Mouse (Mus musculus) heart, embryonic 16.5 days (tissue): ENCODE results near the gene Crisp2. TPM values are rescaled to one million over a fixed set of nuclear protein-coding genes. Genes with fewer than 3 reads are reported as not detected.

ENCODE experiments used
- ATAC-seq: fragments of 200-750 bp; cut with Nextera tagmentation; replicated peaks from 2 replicates; pipeline ENCODE4 v1.8.0; 2017; ENCODE audit warnings: moderate number of reproducible peaks; ENCODE audit not compliant: insufficient read depth, low FRiP score; ENCODE audit errors: extremely low read depth
- H3K27ac ChIP-seq: fragments of 300-500 bp; sonication (generic); 2 replicates; pipeline ENCODE4 v1.5.1; 2014; ENCODE audit warnings: mild to moderate bottlenecking, low read length, control low read depth, moderate library complexity
- H3K27me3 ChIP-seq: fragments of 300-500 bp; sonication (generic); 2 replicates; pipeline ENCODE4 v1.6.1; 2014; ENCODE audit warnings: low read length, mixed read lengths; ENCODE audit not compliant: control insufficient read depth, insufficient read depth
- H3K36me3 ChIP-seq: fragments of 300-500 bp; sonication (generic); 2 replicates; pipeline ENCODE4 v1.6.1; 2014; ENCODE audit not compliant: control insufficient read depth, insufficient read depth
- H3K4me1 ChIP-seq: fragments of 300-500 bp; sonication (generic); 2 replicates; pipeline ENCODE4 v1.6.1; 2014; ENCODE audit warnings: low read length, mixed read lengths; ENCODE audit not compliant: control insufficient read depth, insufficient read depth
- H3K4me2 ChIP-seq: fragments of 300-500 bp; sonication (generic); 2 replicates; pipeline ENCODE4 v1.6.1; 2014; ENCODE audit warnings: low read depth, mild to moderate bottlenecking, control low read depth, low read length
- H3K4me3 ChIP-seq: fragments of 300-500 bp; sonication (generic); 2 replicates; pipeline ENCODE4 v1.5.1; 2014; ENCODE audit warnings: mild to moderate bottlenecking, control low read depth, low read length
- H3K9ac ChIP-seq: fragments of 300-500 bp; sonication (generic); 2 replicates; pipeline ENCODE4 v1.6.1; 2014; ENCODE audit warnings: low read length, control low read depth
- H3K9me3 ChIP-seq: fragments of 300-500 bp; sonication (generic); replicated peaks from 2 replicates; pipeline ENCODE4 v1.6.1; 2016; ENCODE audit warnings: low read length; ENCODE audit not compliant: control insufficient read depth
- WGBS: fragments of 180-500 bp; shearing (Covaris S2); extraction: QIAGEN DNeasy Blood & Tissue Kit; methylation state at CpG from one replicate; pipeline ENCODE4 v1.1.7; 2014; 5-methylcytosine and 5-hydroxymethylcytosine counted together
- polyA plus RNA-seq: library from polyadenylated mRNA; unstranded; fragments of >200 nt; fragmentation: Nextera tagmentation; extraction: Ambion mirVana; gene quantifications from 2 replicates; pipeline ENCODE4 v1.2.1, GENCODE M21; 2015

The Crisp2 gene
- polyA plus RNA-seq, result not detected in 2 replicates

DNA sequence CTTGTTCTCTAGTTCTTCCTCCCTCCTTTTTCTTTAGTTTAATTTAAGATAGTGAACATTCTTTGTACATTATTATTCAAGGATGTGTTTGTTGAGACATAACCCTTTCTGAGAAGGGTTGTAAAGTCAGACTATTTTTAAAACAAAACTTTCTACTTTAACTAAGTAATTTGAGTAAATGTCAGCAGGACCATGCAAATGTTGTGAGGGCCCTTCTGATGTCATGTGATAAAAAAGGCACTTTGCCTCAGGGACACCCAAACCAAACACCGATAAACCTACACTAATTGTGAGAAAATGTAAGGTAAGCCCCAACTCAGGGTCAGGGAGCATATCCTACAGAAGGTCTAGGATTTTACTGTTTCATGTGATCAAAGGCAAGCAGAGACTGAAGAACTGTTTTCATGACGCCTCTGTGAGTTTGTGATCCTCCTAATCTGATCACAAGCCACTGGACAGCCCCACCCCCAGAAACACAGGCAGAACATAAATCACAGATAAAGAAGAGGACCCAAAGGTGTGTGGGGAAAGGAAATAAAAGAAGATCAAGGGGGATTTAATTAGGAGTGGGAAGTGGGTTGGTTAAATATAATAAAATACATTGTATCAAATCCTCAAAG lies at the start of gene Crisp2:
Crisp2 (minus strand) TSS at position 51 of the 620 bp plus-strand sequence.
- Histone ChIP-seq H3K9me3 (no peaks in the 10 kb centered on the region), H3K36me3 (no peaks in the 10 kb centered on the region), H3K4me3 (no peak within 1 kb of the TSS), H3K4me1 (no peaks in the 10 kb centered on the region), H3K27ac (no peak within 1 kb of the TSS), H3K27me3 (no peaks in the 10 kb centered on the region), H3K4me2 (no peak within 1 kb of the TSS), H3K9ac (no peak within 1 kb of the TSS)
- 48% methylated on average over 2 of the region's 2 CpGs for WGBS
- ATAC-seq, result no peak

DNA sequence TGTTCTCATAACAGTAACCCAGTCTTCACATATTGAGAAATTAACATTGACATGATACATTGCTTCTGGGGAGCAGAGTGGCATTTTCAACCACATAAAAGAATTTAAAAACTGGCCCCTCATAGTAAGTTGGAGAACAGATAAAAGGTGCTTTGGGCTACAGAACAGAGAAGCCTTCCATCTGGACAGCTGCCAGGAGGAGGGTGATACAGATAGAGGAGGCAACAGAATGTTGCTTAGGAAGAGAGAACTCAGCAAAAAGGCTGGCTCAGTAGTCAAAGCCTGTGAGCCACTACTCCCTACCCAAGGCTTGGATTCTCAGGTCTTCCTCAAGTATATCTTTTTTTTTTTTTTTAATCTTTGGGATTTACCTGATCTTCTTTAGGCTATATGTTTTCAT lies 48.3 kb upstream of the Crisp2 start:
- no peak for ATAC-seq
- Histone ChIP-seq H3K4me1 (no peaks in the 10 kb centered on the region), H3K36me3 (no peaks in the 10 kb centered on the region), H3K9ac (no peak overlapping the region), H3K4me2 (no peak overlapping the region), H3K27me3 (no peaks in the 10 kb centered on the region), H3K9me3 (no peaks in the 10 kb centered on the region), H3K4me3 (no peak overlapping the region), H3K27ac (no peak overlapping the region)

DNA sequence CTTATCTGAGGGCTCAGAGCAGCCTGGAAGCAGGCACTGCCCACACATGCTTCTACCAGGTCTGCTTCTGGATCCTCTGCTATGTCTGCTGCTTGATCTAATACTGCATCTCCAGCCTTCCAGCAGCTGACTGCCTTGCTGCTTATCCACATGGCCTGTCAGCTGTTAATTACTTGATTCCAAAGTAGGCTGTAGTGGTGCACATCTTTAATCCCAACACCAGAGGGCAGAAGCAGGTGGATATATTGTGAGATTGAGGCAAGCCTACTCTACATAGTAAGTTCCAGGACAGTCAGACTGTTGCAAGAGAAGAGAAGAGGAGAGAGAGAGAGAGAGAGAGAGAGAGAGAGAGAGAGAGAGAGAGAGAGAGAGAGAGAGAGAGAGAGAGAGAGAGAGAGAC lies 30.5 kb upstream of the Crisp2 start:
- Histone ChIP-seq H3K9ac (no peak overlapping the region), H3K9me3 (no peaks in the 10 kb centered on the region), H3K4me3 (no peak overlapping the region), H3K4me1 (no peaks in the 10 kb centered on the region), H3K27ac (no peak overlapping the region), H3K4me2 (no peak overlapping the region), H3K27me3 (no peaks in the 10 kb centered on the region), H3K36me3 (no peaks in the 10 kb centered on the region)
- no peak for ATAC-seq

DNA sequence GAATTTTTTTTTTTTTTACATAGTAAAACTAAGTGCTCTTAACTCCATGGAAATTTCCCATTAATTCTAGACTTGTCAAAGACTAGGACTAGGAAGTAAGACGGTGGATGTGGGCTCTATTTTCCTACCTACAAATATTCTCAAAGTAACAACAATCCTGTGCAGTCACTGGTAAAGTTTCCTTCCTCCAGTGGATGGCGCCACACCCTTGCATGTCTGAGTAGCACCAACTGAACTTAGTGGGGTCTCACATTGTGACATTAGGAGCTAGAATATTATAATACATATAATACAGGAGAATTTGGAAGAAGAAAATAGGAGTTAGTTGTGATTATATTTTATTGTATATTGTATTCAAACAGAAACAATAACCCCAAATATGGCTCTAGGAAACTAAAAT lies 25.1 kb upstream of the Crisp2 start:
- Histone ChIP-seq H3K36me3 (no peaks in the 10 kb centered on the region), H3K27ac (no peak overlapping the region), H3K4me1 (no peaks in the 10 kb centered on the region), H3K9me3 (no peaks in the 10 kb centered on the region), H3K9ac (no peak overlapping the region), H3K4me3 (no peak overlapping the region), H3K4me2 (no peak overlapping the region), H3K27me3 (no peaks in the 10 kb centered on the region)
- 43% methylated on average over 2 of the region's 2 CpGs for WGBS
- no peak for ATAC-seq

DNA sequence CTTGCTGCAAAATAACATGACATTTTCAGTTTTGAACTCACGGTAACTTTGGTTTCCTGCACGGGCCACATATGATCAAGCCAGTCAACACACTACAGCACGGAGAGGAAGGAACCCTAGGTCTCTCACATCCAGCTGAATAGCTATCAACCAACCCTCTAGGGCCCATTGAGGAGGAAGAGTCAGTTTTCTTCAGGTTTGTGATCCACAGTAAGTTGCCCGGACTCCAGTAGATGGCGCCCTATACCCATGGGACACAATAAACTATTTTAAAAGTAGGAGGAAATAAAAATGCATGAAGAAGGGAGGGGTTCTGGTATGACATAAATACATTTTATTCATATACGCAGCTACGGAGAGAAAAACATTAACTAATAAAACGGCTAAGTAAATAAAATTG lies 17.7 kb upstream of the Crisp2 start:
- Histone ChIP-seq H3K4me3 (no peak overlapping the region), H3K27me3 (no peaks in the 10 kb centered on the region), H3K4me1 (no peaks in the 10 kb centered on the region), H3K27ac (no peak overlapping the region), H3K9ac (no peak overlapping the region), H3K36me3 (no peaks in the 10 kb centered on the region), H3K4me2 (no peak overlapping the region), H3K9me3 (no peaks in the 10 kb centered on the region)
- WGBS, result 54% methylated on average over 8 of the region's 8 CpGs
- ATAC-seq, result no peak

DNA sequence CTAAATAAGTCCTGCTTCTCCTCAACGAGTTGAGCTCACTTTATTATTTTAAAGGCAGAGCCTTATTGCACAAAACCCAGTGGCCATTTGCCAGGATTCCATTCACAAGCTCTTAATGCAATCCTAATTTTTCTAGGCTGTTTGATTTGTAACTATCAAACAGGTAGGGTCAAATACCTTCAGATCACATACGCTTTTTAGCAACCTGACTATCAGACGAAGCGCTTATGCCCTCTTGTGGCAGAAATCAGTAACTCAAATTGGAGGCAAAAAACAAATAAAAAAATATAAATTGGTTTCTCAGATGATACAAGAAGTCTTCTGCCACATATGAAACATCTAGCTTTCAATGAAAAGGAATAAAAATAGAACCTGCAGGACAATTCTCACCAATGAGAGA lies 17.0 kb upstream of the Crisp2 start:
- H3K36me3 ChIP-seq, result no peaks in the 10 kb centered on the region
- H3K27me3 ChIP-seq, result no peaks in the 10 kb centered on the region
- H3K27ac ChIP-seq, result no peak overlapping the region
- no peaks in the 10 kb centered on the region for H3K9me3 ChIP-seq
- H3K4me3 ChIP-seq, result no peak overlapping the region
- no peak for ATAC-seq
- H3K4me1 ChIP-seq, result no peaks in the 10 kb centered on the region
- 20% methylated on average over 4 of the region's 4 CpGs for WGBS
- no peak overlapping the region for H3K9ac ChIP-seq
- H3K4me2 ChIP-seq, result no peak overlapping the region

DNA sequence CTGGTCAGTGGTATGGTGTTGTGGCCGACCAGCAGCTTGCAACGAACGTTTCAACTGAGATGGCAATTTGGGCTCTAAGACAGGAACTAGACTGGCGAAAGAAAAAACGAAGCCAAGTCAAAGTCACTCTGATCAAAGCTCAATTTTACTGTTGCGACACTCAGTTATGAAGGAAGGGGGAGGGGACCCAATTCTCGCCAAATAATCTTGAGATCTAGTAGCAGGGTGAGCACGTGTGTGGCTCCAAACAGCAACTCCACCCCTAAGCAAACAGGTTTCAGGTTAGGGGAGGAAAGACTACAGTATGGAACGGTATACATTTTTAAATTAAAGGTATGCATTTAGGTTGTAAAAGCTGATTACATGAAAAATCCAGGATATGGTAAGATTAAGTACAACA lies 14.7 kb upstream of the Crisp2 start:
- Histone ChIP-seq H3K27ac (no peak overlapping the region), H3K4me1 (no peaks in the 10 kb centered on the region), H3K27me3 (no peaks in the 10 kb centered on the region), H3K9ac (no peak overlapping the region), H3K9me3 (no peaks in the 10 kb centered on the region), H3K4me2 (no peak overlapping the region), H3K4me3 (no peak overlapping the region), H3K36me3 (no peaks in the 10 kb centered on the region)
- no peak for ATAC-seq
- WGBS, result 64% methylated on average over 9 of the region's 9 CpGs

DNA sequence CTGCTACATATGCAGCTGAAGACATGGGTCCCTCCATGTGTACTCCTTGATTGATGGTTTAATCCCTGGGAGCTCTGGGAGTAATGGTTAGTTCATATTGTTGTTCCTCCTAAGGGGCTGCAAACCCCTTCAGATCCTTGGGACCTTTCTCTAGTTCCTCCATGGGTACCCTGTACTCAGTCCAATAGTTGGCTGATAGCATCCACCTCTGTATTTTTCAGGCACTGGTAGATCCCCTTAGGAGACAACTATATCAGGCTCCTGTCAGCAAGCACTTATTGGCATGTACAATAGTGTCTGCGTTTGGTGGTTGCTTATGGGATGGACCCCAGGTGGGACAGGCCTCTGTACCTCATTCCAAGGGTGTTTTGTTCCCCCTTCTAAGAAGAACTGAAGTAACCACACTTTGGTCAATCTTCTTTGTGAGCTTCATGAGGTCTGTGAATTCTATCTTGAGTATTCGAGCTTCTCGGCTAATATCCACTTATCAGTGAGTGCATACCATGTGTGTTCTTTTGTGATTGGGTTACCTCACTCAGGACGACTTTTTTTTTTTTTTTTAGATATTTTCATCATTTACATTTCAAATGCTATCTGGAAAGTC lies 10.6 kb upstream of the Crisp2 start:
- Histone ChIP-seq H3K4me3 (no peak overlapping the region), H3K27me3 (no peaks in the 10 kb centered on the region), H3K9ac (no peak overlapping the region), H3K9me3 (no peaks in the 10 kb centered on the region), H3K36me3 (no peaks in the 10 kb centered on the region), H3K4me2 (no peak overlapping the region), H3K27ac (no peak overlapping the region), H3K4me1 (no peaks in the 10 kb centered on the region)
- WGBS, result 63% methylated on average over 4 of the region's 4 CpGs
- ATAC-seq, result no peak

DNA sequence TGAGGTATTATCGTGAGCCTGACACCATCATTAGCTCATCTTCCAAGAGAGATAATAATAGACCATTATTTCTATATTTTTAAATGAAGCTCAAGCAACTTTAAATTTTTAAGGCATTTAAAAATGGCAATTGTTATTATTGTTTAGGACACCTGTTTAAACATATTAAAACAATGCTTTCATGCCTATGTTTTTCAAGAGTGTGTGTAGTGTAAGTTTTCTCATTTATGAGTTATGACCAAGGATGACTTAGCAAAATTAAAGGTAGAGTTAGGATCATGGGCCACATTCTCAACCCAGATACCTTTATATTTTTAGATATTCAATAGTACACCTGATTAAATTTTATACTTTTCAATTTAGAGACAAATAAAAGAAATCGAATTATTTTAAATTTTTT lies 5.5 kb upstream of the Crisp2 start:
- no peaks in the 10 kb centered on the region for H3K4me1 ChIP-seq
- no peak for ATAC-seq
- H3K4me3 ChIP-seq, result no peak overlapping the region
- no peak overlapping the region for H3K4me2 ChIP-seq
- H3K36me3 ChIP-seq, result no peaks in the 10 kb centered on the region
- H3K9me3 ChIP-seq, result no peaks in the 10 kb centered on the region
- 59% methylated on average over 2 of the region's 2 CpGs for WGBS
- H3K9ac ChIP-seq, result no peak overlapping the region
- no peaks in the 10 kb centered on the region for H3K27me3 ChIP-seq
- H3K27ac ChIP-seq, result no peak overlapping the region
